In the genomic region with DNA sequence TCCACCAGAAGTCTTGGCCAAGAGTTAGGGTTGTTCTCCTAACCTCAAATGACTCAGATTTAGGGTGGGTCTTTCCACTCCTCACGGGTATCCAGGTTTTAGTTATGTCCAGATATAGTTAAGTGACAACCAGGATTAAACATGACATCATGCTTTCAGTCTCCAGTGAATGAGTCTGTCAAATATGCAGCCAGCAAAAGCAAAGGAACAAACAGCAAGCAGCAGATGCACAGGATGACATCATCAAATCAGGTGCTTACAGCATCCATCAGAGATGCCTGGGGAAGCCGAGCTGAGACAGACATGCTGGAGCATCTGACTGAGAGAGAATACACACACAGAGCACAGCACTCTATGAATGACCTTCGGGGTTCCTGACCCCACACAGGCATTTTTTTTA, we compare ENCODE assay signal across 28 mouse cellular contexts. TPM values are rescaled to one million over a fixed set of nuclear protein-coding genes. Genes with fewer than 3 reads are reported as not detected.
DNase-seq lines count a peak whose midpoint lies in the region; ATAC-seq and TF ChIP-seq lines count a peak whose summit lies in the region.
"Had no signal": no experiment of that assay in that cellular context is flagged by ENCODE, and none has a peak within 500 bp of the region (broad histone marks: within the 10 kb centered on the region; RNA-seq: fewer than 3 reads in every experiment).

No protein-coding gene starts in this region.

- H3K4me3 ChIP-seq in forebrain, embryonic 13.5 days: no peak overlapping the region
- H3K4me3 ChIP-seq in forebrain, embryonic 16.5 days (replicated peaks; ENCODE audit: low read length): no peak overlapping the region
- no peak overlapping the region for H3K4me3 ChIP-seq in hindbrain, postnatal 0 days (ENCODE audit: low read length)
- H3K4me3 ChIP-seq in hindbrain, embryonic 16.5 days (ENCODE audit: low read length): no peak overlapping the region
- no peak overlapping the region for H3K4me3 ChIP-seq in lung, adult 2 months (replicated peaks; ENCODE audit: extremely low read depth, low read depth, low read length)
- H3K4me3 ChIP-seq: embryonic facial prominence, embryonic 13.5 days; erythroblast, embryonic 14.5 days; forebrain, embryonic 15.5 days; hindbrain, embryonic 12.5 days; midbrain, embryonic 15.5 days had no signal

- no peak overlapping the region for H3K4me2 ChIP-seq in forebrain, embryonic 13.5 days
- H3K4me2 ChIP-seq in forebrain, embryonic 16.5 days (ENCODE audit: low read length): no peak overlapping the region
- no peak overlapping the region for H3K4me2 ChIP-seq in hindbrain, postnatal 0 days (ENCODE audit: low read depth, low read length)
- H3K4me2 ChIP-seq in hindbrain, embryonic 16.5 days (ENCODE audit: low read length): no peak overlapping the region
- H3K4me2 ChIP-seq: embryonic facial prominence, embryonic 13.5 days; forebrain, embryonic 15.5 days; hindbrain, embryonic 12.5 days; lung, embryonic 14.5 days; midbrain, embryonic 15.5 days had no signal

- ATAC-seq in forebrain, embryonic 13.5 days: peak; percentile 58; the same call in 1 of the 2 replicates
- no peak for ATAC-seq in forebrain, embryonic 16.5 days
- ATAC-seq in hindbrain, postnatal 0 days: peak; percentile 56; the same call in 1 of the 2 replicates
- ATAC-seq in hindbrain, embryonic 16.5 days: no peak
- ATAC-seq: forebrain, embryonic 15.5 days; intestine, postnatal 0 days; midbrain, embryonic 15.5 days had no signal

- no peaks in the 10 kb centered on the region for H3K36me3 ChIP-seq in forebrain, embryonic 13.5 days (ENCODE audit: poor library complexity, severe bottlenecking)
- no peaks in the 10 kb centered on the region for H3K36me3 ChIP-seq in forebrain, embryonic 16.5 days (ENCODE audit: control insufficient read depth, insufficient read depth)
- no peaks in the 10 kb centered on the region for H3K36me3 ChIP-seq in hindbrain, postnatal 0 days (ENCODE audit: insufficient read depth, low read length)
- H3K36me3 ChIP-seq in hindbrain, embryonic 16.5 days (ENCODE audit: control insufficient read depth, insufficient read depth, low read length): no peaks in the 10 kb centered on the region
- H3K36me3 ChIP-seq: embryonic facial prominence, embryonic 13.5 days; forebrain, embryonic 15.5 days; hindbrain, embryonic 12.5 days; midbrain, embryonic 15.5 days had no signal

- no peaks in the 10 kb centered on the region for H3K9me3 ChIP-seq in forebrain, embryonic 13.5 days (replicated peaks)
- no peaks in the 10 kb centered on the region for H3K9me3 ChIP-seq in forebrain, embryonic 16.5 days (ENCODE audit: control insufficient read depth, low read length)
- no peaks in the 10 kb centered on the region for H3K9me3 ChIP-seq in hindbrain, postnatal 0 days (ENCODE audit: low read length)
- H3K9me3 ChIP-seq in hindbrain, embryonic 16.5 days (ENCODE audit: control insufficient read depth, low read length): no peaks in the 10 kb centered on the region
- H3K9me3 ChIP-seq: embryonic facial prominence, embryonic 13.5 days; forebrain, embryonic 15.5 days; hindbrain, embryonic 12.5 days; midbrain, embryonic 15.5 days had no signal

- no peak for TF ChIP-seq POLR2A in lung, adult 2 months (IDR thresholded peaks at IDR 0.05; ENCODE audit: borderline replicate concordance, extremely low read depth, low read depth, low read length)

- TF ChIP-seq CTCF in hindbrain, postnatal 0 days (IDR thresholded peaks at IDR 0.05; ENCODE audit: low read depth): no peak
- no peak for TF ChIP-seq CTCF in lung, adult 2 months (IDR thresholded peaks at IDR 0.05; ENCODE audit: insufficient read depth, low read length)

- 69% methylated on average over 3 of the region's 3 CpGs for WGBS in forebrain, embryonic 13.5 days
- WGBS in forebrain, embryonic 16.5 days: 48% methylated on average over 3 of the region's 3 CpGs
- WGBS in hindbrain, postnatal 0 days: 68% methylated on average over 3 of the region's 3 CpGs
- WGBS in hindbrain, embryonic 16.5 days: 74% methylated on average over 3 of the region's 3 CpGs
- WGBS in lung, adult 2 months: 66% methylated on average over 3 of the region's 3 CpGs

- H3K4me1 ChIP-seq in forebrain, embryonic 13.5 days: no peaks in the 10 kb centered on the region; the same call in 1 of the 2 replicates
- no peaks in the 10 kb centered on the region for H3K4me1 ChIP-seq in forebrain, embryonic 16.5 days (replicated peaks; ENCODE audit: control insufficient read depth, insufficient read depth, low read length)
- no peaks in the 10 kb centered on the region for H3K4me1 ChIP-seq in hindbrain, postnatal 0 days (ENCODE audit: insufficient read depth, low read length)
- H3K4me1 ChIP-seq in hindbrain, embryonic 16.5 days (ENCODE audit: control insufficient read depth, insufficient read depth, low read depth, low read length): no peaks in the 10 kb centered on the region
- H3K4me1 ChIP-seq in lung, adult 2 months (ENCODE audit: control insufficient read depth, insufficient read depth, low read length): no peaks in the 10 kb centered on the region
- H3K4me1 ChIP-seq: embryonic facial prominence, embryonic 13.5 days; forebrain, embryonic 15.5 days; hindbrain, embryonic 12.5 days; midbrain, embryonic 15.5 days had no signal

- DNase-seq in hindbrain, postnatal 0 days (ENCODE audit: low spot score): no peak
- peak; percentile 62 for DNase-seq in brain, adult 2 months (ENCODE audit: low read depth, low spot score)
- DNase-seq in adrenal gland, postnatal 14 days: no peak
- DNase-seq in lung, adult 2 months: no peak
- DNase-seq: adrenal gland, postnatal 25 days; B cell, adult 2 months; cerebellum, adult 8-10 months; gastrocnemius, postnatal 14 days; heart, postnatal 36 days; kidney, adult 9 months; layer of hippocampus, adult 9-11 months; liver; right cerebral cortex, adult 18-20 months; spleen, adult 18-20 months; thymus, adult 18-20 months; thymus, postnatal 36 days had no signal

- no peak overlapping the region for H3K9ac ChIP-seq in forebrain, embryonic 13.5 days
- no peak overlapping the region for H3K9ac ChIP-seq in forebrain, embryonic 16.5 days (replicated peaks; ENCODE audit: low read depth, low read length)
- no peak overlapping the region for H3K9ac ChIP-seq in hindbrain, postnatal 0 days (replicated peaks; ENCODE audit: low read length)
- H3K9ac ChIP-seq in hindbrain, embryonic 16.5 days (ENCODE audit: low read depth, low read length): no peak overlapping the region
- H3K9ac ChIP-seq: embryonic facial prominence, embryonic 13.5 days; forebrain, embryonic 15.5 days; hindbrain, embryonic 12.5 days; liver, embryonic 14.5 days; lung, embryonic 14.5 days; midbrain, embryonic 15.5 days had no signal

- no peak overlapping the region for H3K27ac ChIP-seq in forebrain, embryonic 13.5 days
- no peak overlapping the region for H3K27ac ChIP-seq in forebrain, embryonic 16.5 days (ENCODE audit: low read length)
- no peak overlapping the region for H3K27ac ChIP-seq in hindbrain, postnatal 0 days
- H3K27ac ChIP-seq in hindbrain, embryonic 16.5 days (ENCODE audit: low read depth, low read length): no peak overlapping the region
- H3K27ac ChIP-seq: embryonic facial prominence, embryonic 13.5 days; forebrain, embryonic 15.5 days; hindbrain, embryonic 12.5 days; liver, embryonic 14.5 days; midbrain, embryonic 15.5 days; stomach, postnatal 0 days had no signal

- H3K27me3 ChIP-seq in forebrain, embryonic 13.5 days: no peaks in the 10 kb centered on the region
- H3K27me3 ChIP-seq in forebrain, embryonic 16.5 days (replicated peaks; ENCODE audit: control insufficient read depth, insufficient read depth, low read length): no peaks in the 10 kb centered on the region
- H3K27me3 ChIP-seq in hindbrain, postnatal 0 days (ENCODE audit: insufficient read depth, low read length): no peaks in the 10 kb centered on the region
- H3K27me3 ChIP-seq in hindbrain, embryonic 16.5 days (replicated peaks; ENCODE audit: control insufficient read depth, insufficient read depth, low read length): no peaks in the 10 kb centered on the region
- H3K27me3 ChIP-seq: embryonic facial prominence, embryonic 13.5 days; forebrain, embryonic 15.5 days; hindbrain, embryonic 12.5 days; midbrain, embryonic 15.5 days had no signal

RNA-seq across cellular contexts. Expression of a gene that starts 9.0 kb away (rescaled TPM):
- 2,450 and 2,763 TPM in 2 replicates for polyA plus RNA-seq in forebrain, embryonic 13.5 days (2015; fragmentation: Nextera tagmentation; extraction: Ambion mirVana)
- polyA plus RNA-seq in forebrain, embryonic 16.5 days (2015; fragmentation: Nextera tagmentation; extraction: Ambion mirVana): 1,163 and 1,308 TPM in 2 replicates
- total RNA-seq in hindbrain, postnatal 0 days (2014; rRNA removed): 542 and 567 TPM in 2 replicates
- polyA plus RNA-seq in hindbrain, postnatal 0 days (2015; fragmentation: Nextera tagmentation; extraction: Ambion mirVana): 814 and 865 TPM in 2 replicates
- polyA plus RNA-seq in hindbrain, embryonic 16.5 days (2015; fragmentation: Nextera tagmentation; extraction: Ambion mirVana): 683 and 688 TPM in 2 replicates
- 228 and 256 TPM in 2 replicates for total RNA-seq in adrenal gland, postnatal 14 days (2021)
- polyA plus RNA-seq in lung, adult 2 months (2012; rRNA removed): 400 and 437 TPM in 2 replicates

RNA-seq across cellular contexts. Expression of a gene that starts 12.1 kb away (rescaled TPM):
- polyA plus RNA-seq in forebrain, embryonic 13.5 days (2015; fragmentation: Nextera tagmentation; extraction: Ambion mirVana): 6.3 and 7.3 TPM in 2 replicates
- polyA plus RNA-seq in forebrain, embryonic 16.5 days (2015; fragmentation: Nextera tagmentation; extraction: Ambion mirVana): 7.8 and 12.2 TPM in 2 replicates
- total RNA-seq in hindbrain, postnatal 0 days (2014; rRNA removed): 22.4 and 22.5 TPM in 2 replicates
- 19.2 and 21.9 TPM in 2 replicates for polyA plus RNA-seq in hindbrain, postnatal 0 days (2015; fragmentation: Nextera tagmentation; extraction: Ambion mirVana)
- 12.2 and 13.9 TPM in 2 replicates for polyA plus RNA-seq in hindbrain, embryonic 16.5 days (2015; fragmentation: Nextera tagmentation; extraction: Ambion mirVana)
- 17.8 and 19.5 TPM in 2 replicates for total RNA-seq in adrenal gland, postnatal 14 days (2021)
- polyA plus RNA-seq in lung, adult 2 months (2012; rRNA removed): 3.7 and 6.1 TPM in 2 replicates

Comparison
In these comparisons a context has a peak if more than half of its experiments do, and no peak if none do; other contexts are left out.
1. ATAC-seq: peak in forebrain, embryonic 13.5 days (single experiment) and hindbrain, postnatal 0 days (single experiment); none in forebrain, embryonic 16.5 days (single experiment) and hindbrain, embryonic 16.5 days (single experiment).